Mouse (Mus musculus) limb, embryonic 11.5 days (tissue): ENCODE measurements around the gene 1700012B07Rik. TPM values are rescaled to one million over a fixed set of nuclear protein-coding genes. Genes with fewer than 3 reads are reported as not detected.

Experiments
- ATAC-seq: fragments of 200-750 bp; cut with Nextera tagmentation; 2 replicates; pipeline ENCODE4 v1.8.0; 2017; ENCODE audit warnings: low read depth; ENCODE audit not compliant: insufficient number of reproducible peaks, low FRiP score, low TSS enrichment
- DNase-seq: peaks from one replicate; pipeline ENCODE4 v3.0.0-alpha.2; 2015; ENCODE audit warnings: low spot score
- H3K27ac ChIP-seq: fragments of 300-500 bp; sonication (generic); replicated peaks from 2 replicates; pipeline ENCODE4 v1.5.1; 2014; ENCODE audit warnings: low read depth, mild to moderate bottlenecking, low read length
- H3K27me3 ChIP-seq: fragments of 300-500 bp; sonication (generic); 2 replicates; pipeline ENCODE4 v1.6.1; 2014; ENCODE audit warnings: mild to moderate bottlenecking, low read length, mixed read lengths; ENCODE audit not compliant: control insufficient read depth, insufficient read depth
- H3K36me3 ChIP-seq: fragments of 300-500 bp; sonication (generic); 2 replicates; pipeline ENCODE4 v1.6.1; 2014; ENCODE audit warnings: mild to moderate bottlenecking, low read length, moderate library complexity, mixed read lengths; ENCODE audit not compliant: control insufficient read depth, insufficient read depth
- H3K4me1 ChIP-seq: fragments of 300-500 bp; sonication (generic); 2 replicates; pipeline ENCODE4 v1.6.1; 2014; ENCODE audit warnings: low read length, mixed read lengths; ENCODE audit not compliant: control insufficient read depth, insufficient read depth
- H3K4me2 ChIP-seq: fragments of 300-500 bp; sonication (generic); 2 replicates; pipeline ENCODE4 v1.6.1; 2014; ENCODE audit warnings: low read depth, mild to moderate bottlenecking, moderate library complexity; ENCODE audit not compliant: severe bottlenecking
- H3K4me3 ChIP-seq: fragments of 300-500 bp; sonication (generic); 2 replicates; pipeline ENCODE4 v1.5.1; 2014; ENCODE audit warnings: low read depth, low read length
- H3K9ac ChIP-seq: fragments of 300-500 bp; sonication (generic); 2 replicates; pipeline ENCODE4 v1.6.1; 2014; ENCODE audit warnings: mild to moderate bottlenecking, low read length
- H3K9me3 ChIP-seq: fragments of 300-500 bp; sonication (generic); 2 replicates; pipeline ENCODE4 v1.6.1; 2016; ENCODE audit warnings: low read length; ENCODE audit not compliant: control insufficient read depth
- WGBS: fragments of 180-500 bp; shearing (Covaris S2); extraction: QIAGEN DNeasy Blood & Tissue Kit; methylation state at CpG from one replicate; pipeline ENCODE4 v1.1.7; 2014; 5-methylcytosine and 5-hydroxymethylcytosine counted together
- polyA plus RNA-seq: library from polyadenylated mRNA; unstranded; fragments of >200 nt; fragmentation: Nextera tagmentation; extraction: Ambion mirVana; gene quantifications from 2 replicates; pipeline ENCODE4 v1.2.1, GENCODE M21; 2014

The 1700012B07Rik gene
- polyA plus RNA-seq, 1 experiment from 2014 or later: not detected

DNA sequence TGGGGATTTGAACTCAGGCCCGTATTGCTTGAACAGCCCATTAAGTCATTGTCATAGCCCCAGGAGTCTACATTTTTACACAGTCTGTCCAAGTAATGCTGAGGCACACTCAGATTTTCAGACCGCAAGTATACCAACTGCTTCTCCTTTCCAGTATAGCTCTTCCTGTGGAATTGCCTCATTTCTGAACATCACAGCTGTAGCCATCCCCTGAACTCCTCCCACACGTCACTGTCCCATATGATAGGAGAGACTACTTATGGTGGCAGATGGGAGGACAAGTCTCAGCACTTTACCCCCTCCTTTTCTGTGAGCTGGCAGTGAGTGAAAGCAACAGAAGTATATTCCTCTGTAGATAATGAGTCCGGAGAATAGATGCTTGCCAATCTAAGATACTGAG, 34.3 kb downstream of the 1700012B07Rik start:
- no peak for ATAC-seq
- H3K36me3 ChIP-seq: no peaks in the 10 kb centered on the region
- 92% methylated on average over 4 of the region's 4 CpGs for WGBS

DNA sequence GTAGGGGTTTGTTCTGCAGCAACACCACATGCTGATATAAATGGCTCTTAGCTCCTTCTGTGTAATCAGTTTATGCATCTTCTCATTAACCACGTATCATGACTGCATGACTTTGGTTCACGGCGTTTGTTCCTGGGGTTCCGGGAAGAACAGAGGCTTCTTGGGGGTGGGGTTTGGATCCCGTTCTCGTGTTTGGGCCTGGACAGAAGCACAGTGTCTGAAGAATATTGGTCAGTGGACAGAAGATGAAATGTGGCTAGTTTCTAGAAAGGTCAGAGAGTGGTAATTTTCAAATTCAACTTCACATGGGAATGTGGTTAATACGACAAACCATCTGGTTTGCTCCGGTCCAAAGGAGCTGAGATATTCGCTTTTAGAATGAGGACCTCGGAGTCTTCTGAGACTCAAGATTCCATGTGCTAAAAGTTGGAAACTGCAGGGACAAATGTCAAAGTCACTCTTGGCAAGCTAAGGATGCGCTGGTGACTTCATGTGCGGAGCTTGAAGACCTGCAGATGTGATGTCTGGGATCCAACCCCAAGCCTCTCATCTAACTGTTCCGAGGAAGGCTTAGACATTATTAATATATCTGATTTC, 35.3 kb downstream of the 1700012B07Rik start:
- 93% methylated on average over 13 of the region's 13 CpGs for WGBS
- no peak overlapping the region for H3K4me2 ChIP-seq
- H3K9me3 ChIP-seq: no peaks in the 10 kb centered on the region
- ATAC-seq (no peak), DNase-seq (no peak)
- H3K4me1 ChIP-seq: no peaks in the 10 kb centered on the region
- H3K4me3 ChIP-seq: no peak overlapping the region
- H3K27me3 ChIP-seq: no peaks in the 10 kb centered on the region
- H3K36me3 ChIP-seq: no peaks in the 10 kb centered on the region
- H3K27ac ChIP-seq: no peak overlapping the region
- H3K9ac ChIP-seq: no peak overlapping the region

More for the DNA sequence above, 34.3 kb downstream of the 1700012B07Rik start:
- no peak overlapping the region for H3K4me3 ChIP-seq
- H3K9ac ChIP-seq: no peak overlapping the region
- H3K4me1 ChIP-seq: no peaks in the 10 kb centered on the region
- H3K4me2 ChIP-seq: no peak overlapping the region
- DNase-seq: no peak
- H3K27ac ChIP-seq: no peak overlapping the region
- no peaks in the 10 kb centered on the region for H3K27me3 ChIP-seq
- H3K9me3 ChIP-seq: no peaks in the 10 kb centered on the region

- DNase-seq: no peak
- Histone ChIP-seq H3K4me1 (no peaks in the 10 kb centered on the region), H3K9ac (no peak overlapping the region), H3K9me3 (no peaks in the 10 kb centered on the region), H3K4me2 (no peak overlapping the region), H3K27ac (no peak overlapping the region), H3K36me3 (no peaks in the 10 kb centered on the region), H3K27me3 (no peaks in the 10 kb centered on the region), H3K4me3 (no peak overlapping the region)
- WGBS: 88% methylated on average over 2 of the region's 2 CpGs
- no peak for ATAC-seq
These were observed 35.9 kb downstream of the 1700012B07Rik start for GRCm38 (mm10) chr11:109791965-109792364.

- no peaks in the 10 kb centered on the region for H3K36me3 ChIP-seq
- H3K9ac ChIP-seq: no peak overlapping the region
- H3K27ac ChIP-seq: no peak overlapping the region
- H3K4me3 ChIP-seq: no peak overlapping the region
- H3K9me3 ChIP-seq: no peaks in the 10 kb centered on the region
- no peaks in the 10 kb centered on the region for H3K27me3 ChIP-seq
- no peak overlapping the region for H3K4me2 ChIP-seq
- no peak for ATAC-seq
- H3K4me1 ChIP-seq: no peaks in the 10 kb centered on the region
- 90% methylated on average over 8 of the region's 8 CpGs for WGBS
- no peak for DNase-seq
These were observed 37.6 kb downstream of the 1700012B07Rik start for GRCm38 (mm10) chr11:109790221-109790620.

GRCm38 (mm10) chr11:109785392-109785791, 42.5 kb downstream of the 1700012B07Rik start:
- Histone ChIP-seq H3K4me3 (no peak overlapping the region), H3K27me3 (no peaks in the 10 kb centered on the region), H3K27ac (no peak overlapping the region), H3K36me3 (no peaks in the 10 kb centered on the region), H3K4me2 (no peak overlapping the region), H3K9ac (no peak overlapping the region), H3K4me1 (no peaks in the 10 kb centered on the region), H3K9me3 (no peaks in the 10 kb centered on the region)
- WGBS: 79% methylated on average over 5 of the region's 5 CpGs
- no peak for DNase-seq
- ATAC-seq: no peak

DNA sequence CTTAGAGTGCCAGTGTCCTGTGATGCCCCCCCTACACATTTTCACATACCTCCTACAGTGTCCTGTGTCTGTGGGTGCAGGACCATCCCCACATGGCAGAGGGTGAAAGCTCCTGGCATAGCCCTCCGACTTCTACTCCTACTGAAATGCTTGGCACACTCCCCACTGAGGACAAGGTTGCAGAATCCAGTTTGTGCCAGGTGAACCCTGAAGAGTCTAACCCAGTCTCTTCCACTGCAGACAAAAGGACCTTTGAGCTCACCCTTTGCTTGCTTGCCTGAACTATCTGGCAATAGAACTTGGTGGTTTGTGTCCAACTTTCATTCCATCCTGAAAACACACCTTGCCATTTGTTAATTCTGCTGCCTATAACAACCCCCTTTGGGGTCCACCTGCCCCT, 56.5 kb downstream of the 1700012B07Rik start:
- Histone ChIP-seq H3K27me3 (no peaks in the 10 kb centered on the region), H3K9ac (no peak overlapping the region), H3K36me3 (no peaks in the 10 kb centered on the region), H3K4me2 (no peak overlapping the region), H3K27ac (no peak overlapping the region), H3K9me3 (no peaks in the 10 kb centered on the region), H3K4me1 (no peaks in the 10 kb centered on the region), H3K4me3 (no peak overlapping the region)
- WGBS: 65% methylated on average over 1 of the region's 1 CpGs
- no peak for DNase-seq
- no peak for ATAC-seq

- H3K36me3 ChIP-seq: no peaks in the 10 kb centered on the region
- no peak overlapping the region for H3K4me3 ChIP-seq
- H3K4me2 ChIP-seq: no peak overlapping the region
- DNase-seq: no peak
- H3K27me3 ChIP-seq: no peaks in the 10 kb centered on the region
- no peak for ATAC-seq
- no peak overlapping the region for H3K9ac ChIP-seq
- no peaks in the 10 kb centered on the region for H3K4me1 ChIP-seq
- H3K27ac ChIP-seq: no peak overlapping the region
- WGBS: 82% methylated on average over 14 of the region's 14 CpGs
- H3K9me3 ChIP-seq: no peaks in the 10 kb centered on the region
These were observed 57.7 kb downstream of the 1700012B07Rik start for GRCm38 (mm10) chr11:109770185-109770584.

GRCm38 (mm10) chr11:109769091-109769490, 58.8 kb downstream of the 1700012B07Rik start:
- DNase-seq: no peak
- Histone ChIP-seq H3K9ac (no peak overlapping the region), H3K4me3 (no peak overlapping the region), H3K4me2 (no peak overlapping the region), H3K27me3 (no peaks in the 10 kb centered on the region), H3K4me1 (no peaks in the 10 kb centered on the region), H3K9me3 (no peaks in the 10 kb centered on the region), H3K27ac (no peak overlapping the region), H3K36me3 (no peaks in the 10 kb centered on the region)
- no peak for ATAC-seq
- WGBS: 83% methylated on average over 5 of the region's 5 CpGs

- no peaks in the 10 kb centered on the region for H3K9me3 ChIP-seq
- H3K4me2 ChIP-seq: no peak overlapping the region
- H3K9ac ChIP-seq: no peak overlapping the region
- WGBS: 87% methylated on average over 7 of the region's 7 CpGs
- H3K4me1 ChIP-seq: no peaks in the 10 kb centered on the region
- ATAC-seq (no peak), DNase-seq (no peak)
- no peaks in the 10 kb centered on the region for H3K27me3 ChIP-seq
- H3K27ac ChIP-seq: no peak overlapping the region
- no peaks in the 10 kb centered on the region for H3K36me3 ChIP-seq
- H3K4me3 ChIP-seq: no peak overlapping the region
These were observed 67.8 kb downstream of the 1700012B07Rik start for GRCm38 (mm10) chr11:109760063-109760462.
